Mouse (Mus musculus) T-helper 17 cell (primary cell): ENCODE measurements around the gene Zfp446.

Experiments used
- in situ Hi-C, 2 experiments: fragments of 300-600 bp; cut with MboI, MseI; formaldehyde crosslinking; loops; 1 replicate in 1 of 2; 2 replicates in 1 of 2; pipeline ENCODE4 v1.15.1; 2025; ENCODE audit warnings: high pct_unique_total_duplicates in 2 of 2

Zfp446 gene

DNA sequence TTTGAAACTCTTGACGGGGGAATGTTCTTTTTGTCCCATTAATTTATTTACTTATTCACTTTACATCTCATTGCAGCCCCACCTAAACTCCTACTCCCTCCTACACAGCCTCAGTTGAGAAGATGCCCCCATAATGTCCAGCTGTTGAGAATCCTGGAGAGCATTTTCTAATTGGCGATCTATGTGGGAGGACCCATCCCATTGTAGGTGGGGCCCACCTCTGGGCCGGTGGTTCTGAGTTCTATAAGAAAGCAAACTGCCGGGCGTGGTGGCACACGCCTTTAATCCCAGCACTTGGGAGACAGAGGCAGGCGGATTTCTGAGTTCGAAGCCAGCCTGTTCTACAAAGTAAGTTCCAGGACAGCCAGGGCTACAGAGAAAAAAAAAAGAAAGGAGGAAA is 9.3 kb downstream of the Zfp446 start:
- in situ Hi-C loops, result no loop called here

DNA sequence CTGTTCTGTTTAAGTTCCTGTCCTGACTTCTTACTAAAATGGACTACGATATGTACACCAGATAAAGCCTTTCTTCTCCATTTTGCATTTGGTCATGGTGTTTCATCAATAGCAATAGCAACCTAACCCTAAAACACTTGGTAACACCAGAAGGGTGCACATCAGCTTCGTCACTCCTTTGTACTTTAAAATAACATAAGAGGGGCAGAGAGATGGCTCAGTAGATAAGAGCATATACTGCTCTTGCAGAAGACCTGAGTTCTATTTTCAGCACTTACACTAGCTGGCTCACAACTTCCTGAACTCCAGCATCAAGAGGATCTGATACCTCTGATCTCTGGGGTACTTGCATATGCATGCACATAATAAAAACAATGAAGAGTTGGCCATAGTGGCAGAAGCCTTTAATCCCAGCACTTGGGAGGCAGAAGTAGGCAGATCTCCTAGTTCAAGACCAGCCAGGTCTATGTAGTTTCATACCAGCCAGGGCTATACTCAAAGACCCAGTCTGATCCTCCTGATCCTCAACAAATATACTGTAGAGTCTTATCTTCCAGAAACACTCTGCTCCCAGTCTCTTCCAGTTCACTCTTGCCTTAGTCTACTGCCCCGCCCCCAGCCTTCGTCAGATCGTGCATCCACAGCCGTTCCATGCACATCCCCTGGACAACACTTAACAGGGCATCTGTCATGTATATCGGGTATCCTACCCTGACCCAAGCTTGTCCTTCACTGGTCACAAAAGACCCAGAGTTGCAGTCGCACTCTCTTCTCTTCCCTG is 10.0 kb downstream of the Zfp446 start:
- in situ Hi-C loops, result no loop called here

DNA sequence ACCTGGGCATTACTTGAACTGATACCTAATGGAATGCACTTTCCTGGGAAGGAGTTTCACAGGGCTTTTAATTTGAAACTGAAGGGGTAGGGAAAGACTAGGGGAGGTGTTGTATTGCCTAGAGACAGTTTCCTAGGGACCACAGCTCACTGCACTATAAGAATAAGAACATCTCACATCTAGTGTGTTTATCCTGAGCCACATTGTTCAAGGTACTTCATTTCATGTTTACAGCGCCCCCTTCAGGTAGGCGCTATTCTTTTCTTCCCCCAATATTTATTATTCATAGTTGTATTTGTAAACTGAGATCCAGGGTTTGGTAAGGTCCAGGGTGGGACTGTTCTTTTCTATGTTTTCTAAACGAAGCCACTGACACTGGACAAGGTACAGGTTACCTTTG is 14.6 kb downstream of the Zfp446 start:
- in situ Hi-C loops, result no loop called here

DNA sequence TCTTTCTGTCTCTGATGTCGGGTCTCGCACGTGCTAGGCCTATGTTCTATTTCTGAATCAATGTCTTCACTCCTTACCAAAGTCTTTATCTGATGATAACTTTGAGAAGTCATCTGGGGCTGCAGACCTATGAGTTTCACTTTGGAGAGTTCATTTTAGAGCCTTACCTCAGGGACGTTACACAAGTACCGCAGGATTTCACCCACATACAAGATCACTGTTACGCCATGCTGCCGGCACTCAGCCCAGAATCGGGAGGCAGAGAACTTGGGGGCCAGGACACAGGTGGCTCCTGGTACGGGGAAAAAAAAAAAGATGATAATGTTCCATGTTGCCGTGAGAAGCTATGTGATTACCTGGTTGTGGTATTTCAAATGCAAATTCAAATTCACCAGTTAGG is 15.5 kb downstream of the Zfp446 start:
- in situ Hi-C loops, result no loop called here

DNA sequence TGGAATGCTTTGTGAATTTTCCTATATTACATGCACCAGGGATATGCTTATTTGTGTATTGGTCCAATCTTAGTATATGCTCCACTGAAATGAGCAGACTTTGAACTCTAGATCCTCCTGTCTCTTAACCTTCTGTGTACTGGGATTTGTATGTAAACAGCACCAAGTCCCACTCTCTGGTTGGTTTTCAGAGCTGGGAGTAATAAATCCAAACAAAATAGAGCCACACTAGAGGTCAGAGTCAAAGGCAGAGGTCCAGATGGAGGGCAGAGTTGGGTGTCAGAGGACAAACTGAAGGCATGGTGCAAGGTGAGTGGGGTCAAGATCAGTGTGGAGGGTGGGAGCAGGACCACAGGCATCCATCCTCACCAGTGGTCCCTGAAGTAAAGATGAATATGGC is 18.2 kb downstream of the Zfp446 start:
- in situ Hi-C loops, result no loop called here

DNA sequence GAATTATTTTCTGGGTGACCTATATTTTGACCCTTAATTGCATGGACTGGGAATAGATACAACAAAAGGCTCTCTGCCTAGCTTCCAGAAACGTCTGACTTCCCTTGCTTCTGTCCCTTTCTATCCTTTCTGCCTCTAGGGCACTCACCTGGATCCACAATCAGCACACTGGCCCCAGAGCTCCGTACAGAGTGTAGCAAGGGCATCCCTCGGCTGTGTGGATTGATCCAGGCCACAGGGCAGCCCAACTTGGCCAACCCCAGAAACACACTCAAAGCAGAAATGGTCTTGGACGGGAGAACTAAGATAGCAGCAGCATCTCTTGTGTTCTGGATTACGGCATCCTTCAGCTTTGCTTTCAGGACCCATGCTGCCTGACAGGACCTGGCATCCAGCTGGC is 19.6 kb downstream of the Zfp446 start:
- in situ Hi-C loops, result no loop called here

DNA sequence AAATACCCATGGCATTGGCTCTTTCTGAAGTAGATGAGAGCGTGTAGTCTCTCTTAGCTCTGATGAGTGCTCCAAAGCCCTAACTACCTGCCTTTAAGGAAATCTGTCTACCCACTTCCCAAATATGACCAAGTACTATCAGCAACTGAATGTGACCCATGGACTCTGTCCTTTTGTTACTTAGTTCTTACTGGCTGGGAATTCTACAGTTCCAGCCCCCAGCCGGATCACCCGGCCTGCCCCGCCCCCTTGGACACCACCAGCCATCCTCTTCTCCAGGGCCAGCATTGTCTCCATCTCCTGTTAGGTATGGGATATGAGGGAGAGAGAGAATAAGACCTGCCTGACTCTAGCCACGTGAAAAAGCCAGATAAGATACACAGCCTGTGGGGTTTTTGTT is 20.4 kb downstream of the Zfp446 start, which contains the start of gene Slc27a5:
Slc27a5 (minus strand) TSS at position 140 of the 400 bp plus-strand sequence.
- in situ Hi-C loops, result no loop called here

DNA sequence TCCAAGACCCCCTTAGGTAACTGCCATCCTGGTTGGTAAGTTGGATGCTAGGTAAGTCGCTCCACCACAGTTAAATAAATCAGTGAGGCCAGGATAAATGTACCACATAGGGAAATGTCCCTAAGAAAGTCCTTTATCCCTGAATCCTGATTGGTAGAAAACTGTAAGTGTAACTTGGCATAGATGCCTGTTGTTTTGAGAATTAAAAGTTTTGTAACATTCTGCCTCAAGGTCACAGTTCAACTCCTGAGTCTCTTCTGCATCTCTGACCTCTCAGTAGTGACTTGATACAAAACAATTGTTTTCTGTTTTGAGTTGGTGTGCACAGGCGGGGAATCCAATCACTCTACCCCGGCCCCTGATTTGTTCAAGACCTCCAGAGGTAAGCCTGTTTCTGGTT is 21.2 kb downstream of the Zfp446 start, which contains the start of gene Trim28:
Trim28 (plus strand) TSS at position 264 of the 400 bp plus-strand sequence.
- in situ Hi-C loops, result no loop called here

DNA sequence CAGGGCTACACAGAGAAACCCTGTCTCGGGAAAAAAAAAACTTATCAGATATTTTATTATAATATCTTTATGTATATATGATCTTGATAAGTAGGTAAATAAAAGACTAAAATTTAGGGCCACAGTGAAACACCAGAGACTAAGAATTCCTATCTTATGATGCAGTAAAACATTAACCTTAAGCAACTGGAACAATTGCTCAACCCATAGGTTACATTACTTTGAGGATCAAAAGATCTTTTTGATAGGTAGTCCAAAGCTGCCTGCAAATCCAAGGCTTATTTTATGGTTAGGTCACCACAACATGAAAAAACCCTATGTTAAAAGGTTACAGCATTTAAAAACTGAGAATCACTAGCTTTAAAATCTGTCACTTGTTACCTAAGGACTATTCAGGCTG is 23.9 kb downstream of the Zfp446 start:
- in situ Hi-C loops, result no loop called here

DNA sequence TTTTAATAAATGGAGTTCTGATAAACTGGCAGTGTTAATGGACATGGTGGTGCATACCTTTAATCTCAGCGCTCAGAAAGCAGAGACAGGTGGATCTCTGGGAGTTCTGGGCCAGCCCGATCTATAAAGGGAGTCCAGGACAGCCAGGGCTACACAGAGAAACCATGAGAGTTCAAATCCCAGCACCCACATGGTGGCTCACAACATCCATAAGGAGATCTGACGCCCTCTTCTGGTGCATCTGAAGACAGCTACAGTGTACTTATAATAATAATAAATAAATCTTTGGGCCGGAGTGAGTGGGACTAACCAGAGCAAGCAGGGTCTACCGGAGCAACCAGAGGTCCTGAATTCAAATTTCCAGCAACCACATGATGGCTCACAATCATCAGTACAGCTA is 25.7 kb downstream of the Zfp446 start:
- in situ Hi-C loops, result no loop called here

DNA sequence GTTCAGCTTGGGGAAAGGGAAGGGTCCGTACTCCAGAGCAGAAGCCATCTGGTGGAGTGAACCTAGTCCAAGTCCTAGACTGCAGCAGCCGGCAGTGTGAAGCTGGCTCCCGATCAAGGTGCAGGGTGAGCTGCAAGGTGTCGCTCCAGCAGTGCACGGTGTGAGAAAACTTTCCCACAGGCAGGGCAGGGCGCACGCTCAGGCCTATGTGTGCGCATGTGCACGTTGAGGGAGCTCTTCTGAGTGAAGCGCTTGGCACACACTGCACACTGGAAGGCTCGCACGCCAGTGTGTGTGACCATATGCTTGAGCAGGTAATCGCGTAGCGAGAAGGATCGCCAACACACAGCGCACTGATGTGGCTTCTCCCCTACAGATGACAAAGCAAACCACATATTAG is 28.4 kb downstream of the Zfp446 start:
- in situ Hi-C loops, result loop anchor here (5.0 kb wide), 3 partner anchors 36 to 64 kb away; no protein-coding TSS in a partner anchor

DNA sequence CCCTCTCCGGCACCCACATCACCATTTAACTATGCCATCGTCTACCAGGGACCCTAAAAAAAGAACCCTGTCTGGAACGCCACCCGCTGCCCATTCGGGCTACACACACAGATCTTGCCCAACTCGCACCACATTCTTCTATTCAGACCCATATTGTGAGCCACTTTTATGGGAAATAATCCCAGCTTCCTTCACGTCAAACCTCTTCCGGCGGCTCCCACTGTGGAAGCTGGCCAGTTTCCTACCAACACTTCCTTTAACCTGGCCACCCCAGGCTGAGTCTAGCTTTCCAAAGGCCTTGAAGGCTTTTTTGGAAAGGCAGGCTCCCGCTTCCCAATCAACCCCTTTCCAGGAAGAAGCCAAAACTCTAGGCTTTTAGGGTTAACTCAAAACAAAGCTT is 28.9 kb downstream of the Zfp446 start:
- in situ Hi-C loops, result loop anchor here (5.0 kb wide), 3 partner anchors 36 to 64 kb away; no protein-coding TSS in a partner anchor

DNA sequence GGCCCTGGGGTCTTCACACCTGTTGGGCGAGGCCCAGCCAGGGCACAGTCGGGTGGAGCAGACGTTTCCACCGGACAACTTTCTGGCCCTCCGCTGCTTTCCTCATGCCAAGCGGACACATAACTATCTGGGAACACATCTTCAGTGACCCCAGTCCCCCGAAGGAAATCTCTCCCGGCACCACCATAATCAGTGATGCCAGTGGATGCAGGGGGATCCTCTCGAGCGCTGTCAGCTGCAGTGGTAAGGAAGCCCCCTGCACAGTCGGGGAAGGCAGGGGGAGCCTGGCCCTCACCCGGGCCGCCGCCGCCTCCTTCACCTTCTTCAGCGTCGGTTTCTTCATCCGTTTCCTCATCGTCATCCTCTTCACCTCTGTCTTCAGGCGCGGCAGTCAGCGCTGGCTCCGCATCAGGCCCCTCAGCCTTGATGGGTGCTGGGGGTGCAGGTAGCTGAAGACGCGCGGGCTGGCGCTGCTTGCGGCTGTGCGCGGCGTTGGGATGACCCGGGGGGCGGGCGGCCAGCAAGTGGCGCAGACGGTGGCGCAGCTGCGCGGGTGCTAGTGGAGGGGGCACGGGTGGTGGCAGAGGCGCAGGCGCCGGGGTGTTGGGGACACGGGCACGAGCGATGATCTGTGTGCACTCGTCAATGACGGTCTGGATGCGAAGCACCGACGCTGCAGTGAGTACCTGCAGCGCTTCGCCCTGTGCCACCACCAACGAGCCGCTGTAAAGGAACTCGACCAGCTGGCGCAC is 29.9 kb downstream of the Zfp446 start:
- in situ Hi-C loops, result loop anchor here (5.0 kb wide), 3 partner anchors 35 to 65 kb away; no protein-coding TSS in a partner anchor

DNA sequence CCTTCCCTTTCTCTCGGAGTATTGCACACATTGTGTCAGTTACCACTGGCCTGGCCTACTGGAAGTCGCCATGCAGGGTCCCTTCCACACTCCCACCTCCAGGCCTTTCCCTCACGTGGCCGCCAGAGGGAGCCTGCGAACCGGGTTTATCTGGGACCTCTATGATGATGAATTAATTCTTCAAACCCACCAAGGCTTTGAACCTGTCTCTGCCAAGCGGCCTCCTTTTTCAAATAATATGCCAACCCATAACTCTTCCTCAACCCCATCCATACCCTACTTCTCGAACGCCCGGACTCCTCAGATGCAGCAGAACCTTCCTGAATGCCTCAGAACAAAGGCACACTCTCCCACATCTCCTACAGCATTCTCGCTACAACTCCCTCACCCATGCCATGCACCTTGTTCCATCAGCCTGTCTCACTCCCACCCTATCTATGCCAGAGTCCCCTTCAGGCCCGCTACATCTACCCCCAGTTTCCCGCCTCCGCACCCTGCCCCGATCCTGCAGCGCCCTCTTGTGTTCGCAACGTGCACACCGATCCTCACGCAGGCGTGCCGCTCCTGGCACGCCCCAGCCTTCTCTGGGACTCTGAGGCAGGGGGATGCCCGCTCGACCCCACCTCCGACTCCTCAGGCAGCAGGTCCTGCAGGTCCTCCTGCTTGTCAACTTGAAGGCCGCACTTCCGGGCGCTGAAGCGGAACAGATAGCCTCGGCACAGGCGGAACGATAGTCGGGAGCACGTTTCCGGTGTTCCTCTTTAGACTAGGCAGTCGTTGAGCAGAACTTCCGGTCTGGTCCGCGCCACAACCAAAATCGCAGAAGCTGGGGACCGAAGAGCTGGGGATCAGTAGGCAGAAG is 31.7 kb downstream of the Zfp446 start:
- in situ Hi-C loops, result loop anchor here (5.0 kb wide), 3 partner anchors 33 to 67 kb away; no protein-coding TSS in a partner anchor

DNA sequence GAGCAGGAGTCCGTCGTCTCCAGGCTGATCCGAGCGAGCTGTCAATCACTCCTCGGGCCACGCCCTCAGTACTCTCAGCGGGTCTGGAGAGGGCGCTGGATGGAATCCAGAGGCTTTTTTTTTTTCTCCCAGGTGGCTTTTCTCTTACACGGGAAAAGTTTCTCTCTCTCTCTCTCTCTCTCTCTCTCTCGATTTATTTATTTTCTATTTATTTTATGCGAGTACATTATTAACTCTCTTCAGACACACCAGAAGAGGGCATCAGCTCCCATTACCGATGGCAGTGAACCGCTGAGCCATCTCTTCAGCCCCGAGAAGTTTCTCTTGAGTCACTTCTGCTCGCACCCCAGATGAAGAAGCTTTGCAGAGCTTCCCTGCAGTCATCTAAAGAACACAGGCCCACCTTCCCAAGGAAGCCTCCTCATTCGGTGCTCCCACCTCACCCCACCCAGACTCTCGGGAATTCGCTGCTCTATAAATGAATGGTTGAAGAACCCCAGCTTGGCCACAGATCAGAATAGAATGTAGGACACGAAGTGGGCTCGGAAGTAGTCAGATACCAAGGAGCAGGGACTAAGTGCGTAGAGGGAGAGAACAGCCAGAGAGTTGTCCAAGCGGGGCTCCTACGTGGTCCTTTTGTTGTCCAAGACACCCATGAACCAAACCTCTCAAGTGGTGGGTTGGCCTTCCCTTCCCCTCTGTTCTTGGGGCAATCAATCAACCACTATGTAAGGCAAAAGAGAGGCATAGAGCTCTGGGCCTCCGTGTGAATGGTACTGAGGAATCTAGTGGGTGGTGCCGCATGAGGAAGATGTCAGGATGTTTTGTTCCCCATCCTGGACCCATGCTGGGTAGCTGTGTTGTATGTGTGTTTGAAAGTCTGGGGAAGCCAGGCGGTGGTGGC is 32.6 kb downstream of the Zfp446 start, which contains the start of gene Zbtb45:
Zbtb45 (minus strand) TSS at position 30 of the 904 bp plus-strand sequence.
- in situ Hi-C loops, result no loop called here

DNA sequence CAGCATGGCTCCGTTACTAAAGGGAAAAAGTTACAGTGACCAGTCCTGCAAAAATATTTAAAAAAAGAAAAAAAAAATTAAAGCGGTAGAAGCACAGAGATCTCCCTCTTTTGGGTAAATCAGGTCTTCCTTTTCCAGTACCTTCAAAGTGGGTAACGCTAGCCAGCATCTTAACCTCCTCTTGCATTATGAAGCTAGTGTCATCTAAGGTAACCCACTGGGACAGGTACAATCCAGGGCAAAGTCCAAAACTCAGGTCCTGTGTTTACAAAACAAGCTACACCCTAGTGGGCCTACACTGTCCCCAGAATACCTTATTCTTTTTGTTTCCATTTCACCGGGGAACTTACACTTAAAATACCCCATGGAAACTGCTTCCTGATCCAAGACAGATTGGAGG is 36.0 kb downstream of the Zfp446 start:
- in situ Hi-C loops, result no loop called here

DNA sequence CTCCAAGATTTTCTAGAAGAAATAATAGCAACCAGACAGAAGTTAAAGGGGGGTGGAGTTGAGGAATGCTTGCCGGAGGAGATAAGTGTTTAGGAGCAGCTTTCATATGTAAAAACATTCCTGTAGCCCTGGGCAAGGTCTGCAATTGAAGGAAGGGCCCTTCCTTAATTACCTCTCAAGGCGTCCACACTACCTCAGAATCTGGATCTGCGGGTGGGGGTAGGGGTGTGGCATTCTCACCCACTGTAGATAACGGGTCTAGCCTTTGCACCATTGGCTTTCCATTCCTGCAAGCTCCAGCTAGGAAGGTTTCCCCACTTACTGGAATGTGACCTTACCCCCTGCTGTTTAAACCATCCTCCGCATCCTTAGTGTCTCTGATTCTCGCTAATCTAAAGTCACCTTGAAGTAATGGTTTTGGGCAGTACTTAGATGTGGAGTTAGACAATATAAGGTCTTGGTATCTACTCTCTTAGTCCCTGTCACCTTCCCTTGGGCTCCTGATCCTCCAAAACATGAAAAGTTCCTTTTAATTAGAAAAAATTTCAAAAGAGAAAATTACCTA is 36.7 kb downstream of the Zfp446 start:
- in situ Hi-C loops, result no loop called here

DNA sequence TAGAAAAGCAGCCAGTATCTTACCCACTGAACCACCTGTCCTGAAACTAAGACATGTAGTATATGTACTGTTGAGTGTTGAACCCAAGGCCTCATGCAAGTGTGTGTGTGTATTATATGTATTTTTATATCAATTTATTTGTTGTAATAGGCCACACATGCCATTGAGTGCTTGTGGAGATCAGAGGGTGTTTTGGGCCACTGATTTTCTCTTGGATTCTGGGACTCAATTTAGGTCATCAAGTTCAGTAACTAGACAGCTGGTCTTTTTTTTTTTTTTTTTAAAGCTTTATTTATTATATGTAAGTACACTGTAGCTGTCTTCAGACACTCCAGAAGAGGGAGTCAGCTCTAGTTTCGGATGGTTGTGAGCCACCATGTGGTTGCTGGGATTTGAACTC is 37.6 kb downstream of the Zfp446 start:
- in situ Hi-C loops, result no loop called here

DNA sequence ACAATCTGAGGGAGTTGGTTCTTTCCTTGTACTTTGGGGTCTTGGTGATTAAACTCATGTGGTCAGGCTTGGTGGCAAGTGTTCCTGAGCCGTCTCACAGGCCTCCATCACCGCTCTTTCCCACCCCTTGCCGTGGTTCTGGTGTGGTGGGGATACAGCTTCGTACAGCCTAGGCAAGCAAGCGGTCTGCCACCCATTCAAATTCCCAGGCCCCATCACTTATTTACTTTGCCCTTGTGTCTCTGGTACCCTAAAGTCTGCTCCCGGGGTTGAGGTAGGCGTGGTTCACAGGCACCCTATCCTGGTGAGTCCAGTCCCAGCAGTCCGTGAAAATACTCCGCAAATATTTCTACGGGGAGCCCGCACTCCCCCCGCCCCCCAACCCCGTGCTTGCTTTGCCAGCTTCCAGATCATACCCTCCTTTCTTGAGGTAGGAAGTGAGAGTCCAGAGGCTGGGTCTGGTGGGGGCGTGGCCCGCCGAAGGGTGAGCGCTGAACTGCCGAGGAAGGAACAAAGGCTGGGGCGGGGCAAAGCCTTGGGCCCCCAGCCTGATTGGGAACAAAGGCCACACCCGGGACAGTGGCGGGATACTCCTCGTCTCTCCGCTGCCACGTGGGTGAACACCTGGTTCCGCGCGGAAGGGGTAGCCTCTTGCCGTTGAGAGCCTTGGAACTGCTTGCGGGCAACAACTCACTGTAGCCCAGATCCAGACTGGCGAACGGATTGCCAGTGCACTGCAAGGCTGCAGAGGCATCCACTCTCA is 45.3 kb downstream of the Zfp446 start:
- in situ Hi-C loops, result no loop called here
